Mouse (Mus musculus): ENCODE data around the gene Gan. TPM values are rescaled to one million over a fixed set of nuclear protein-coding genes. Genes with fewer than 3 reads are reported as not detected.

The Gan gene
- polyA plus RNA-seq, 1 experiment from 2014 or later, result 2.1 TPM

DNA sequence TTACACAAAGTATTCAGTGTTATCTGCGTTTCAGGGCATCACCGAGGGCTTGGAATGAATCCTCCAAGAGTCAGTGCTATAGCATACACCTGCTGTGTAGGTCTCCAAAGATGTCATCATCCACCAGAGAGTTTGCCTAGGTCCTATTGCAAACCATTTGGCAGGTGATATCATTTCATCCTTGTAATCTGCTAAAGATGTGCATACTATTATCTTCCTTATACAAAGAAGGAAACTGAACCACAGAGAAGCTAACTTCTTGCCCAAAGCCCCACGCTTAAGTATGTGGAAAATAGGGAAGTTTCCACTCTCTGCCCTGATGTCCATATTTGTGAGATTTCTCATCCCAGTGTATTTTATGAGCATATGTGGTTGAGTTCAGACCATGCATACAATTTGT, 31.5 kb upstream of the Gan start:
- Histone ChIP-seq H3K27me3 (ENCODE audit: insufficient read depth, poor library complexity, severe bottlenecking) (no peaks in the 10 kb centered on the region), H3K4me3 (no peak overlapping the region), H3K9me3 (no peaks in the 10 kb centered on the region), H3K27ac (no peak overlapping the region), H3K36me3 (no peaks in the 10 kb centered on the region), H3K4me1 (replicated peaks) (no peaks in the 10 kb centered on the region)
- no peak for DNase-seq (ENCODE audit: low spot score)
- WGBS, result 89% methylated on average over 3 of the region's 3 CpGs

DNA sequence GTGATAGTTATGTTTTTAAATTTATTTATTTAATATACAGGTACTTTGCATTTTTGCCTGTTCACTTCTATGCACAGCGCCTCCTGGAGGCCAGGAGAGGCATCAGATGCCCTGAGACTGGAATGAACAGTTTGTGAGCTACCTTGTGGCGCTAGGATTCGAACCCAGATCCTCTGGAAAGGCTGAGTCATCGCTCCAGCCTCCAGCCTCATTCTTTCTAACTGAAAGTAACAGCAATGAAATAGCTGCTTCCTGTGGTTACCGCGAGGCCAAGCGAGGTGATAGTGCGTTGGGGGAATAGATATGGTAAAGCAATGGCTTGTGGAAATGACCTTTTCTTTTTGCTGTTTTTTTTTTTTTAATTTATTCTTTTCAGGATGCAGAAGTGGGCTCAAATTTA, 30.9 kb upstream of the Gan start:
- 83% methylated on average over 8 of the region's 8 CpGs for WGBS
- no peak for DNase-seq (ENCODE audit: low spot score)
- H3K27me3 ChIP-seq (ENCODE audit: insufficient read depth, poor library complexity, severe bottlenecking), result no peaks in the 10 kb centered on the region
- H3K27ac ChIP-seq, result no peak overlapping the region
- H3K9me3 ChIP-seq, result no peaks in the 10 kb centered on the region
- H3K36me3 ChIP-seq, result no peaks in the 10 kb centered on the region
- no peak overlapping the region for H3K4me3 ChIP-seq
- no peaks in the 10 kb centered on the region for H3K4me1 ChIP-seq (replicated peaks)

DNA sequence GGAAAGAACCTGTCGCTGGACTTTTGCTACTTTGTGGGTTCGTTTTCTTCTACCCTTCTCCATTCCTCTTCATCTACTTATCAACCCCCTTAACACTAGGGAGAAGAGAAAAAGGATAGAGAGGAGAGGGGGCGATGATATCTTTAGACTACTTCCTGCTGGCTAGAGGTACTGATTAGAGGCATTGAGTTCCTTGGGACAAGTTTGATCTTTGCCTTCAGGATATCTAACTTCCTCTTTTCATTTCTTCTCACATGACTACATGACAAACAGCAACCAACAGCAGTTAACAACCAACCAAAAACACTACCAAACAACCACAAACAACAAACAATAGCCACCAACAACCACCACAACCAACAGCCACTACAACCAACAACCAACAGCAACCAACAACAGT, 24.2 kb upstream of the Gan start:
- WGBS, result 90% methylated on average over 3 of the region's 3 CpGs
- Histone ChIP-seq H3K27ac (no peak overlapping the region), H3K4me3 (no peak overlapping the region), H3K27me3 (ENCODE audit: insufficient read depth, poor library complexity, severe bottlenecking) (no peaks in the 10 kb centered on the region), H3K9me3 (no peaks in the 10 kb centered on the region), H3K36me3 (no peaks in the 10 kb centered on the region), H3K4me1 (replicated peaks) (0 out of 2 replicates have a peak, but pooled peaks cover 3% of the 10 kb centered on the region)
- no peak for DNase-seq (ENCODE audit: low spot score)

DNA sequence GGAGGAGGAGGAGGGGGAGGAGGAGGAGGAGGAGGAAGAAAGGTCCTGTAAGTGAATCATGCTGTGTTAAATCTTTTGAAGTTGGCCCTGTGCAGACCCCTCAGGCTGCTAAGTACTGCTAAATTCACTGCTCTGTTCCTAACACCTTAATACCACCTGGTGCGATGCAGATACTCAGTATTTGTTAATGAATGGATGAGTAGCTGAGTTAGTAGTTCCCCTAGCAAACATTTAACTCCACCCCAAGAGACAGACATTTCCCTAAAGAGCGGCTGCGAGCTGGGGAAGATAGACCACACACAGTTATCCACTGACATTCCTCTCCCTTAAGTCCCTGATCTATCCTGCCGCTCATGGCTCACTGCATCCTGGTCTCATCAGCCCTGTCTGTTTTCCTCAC, 21.6 kb upstream of the Gan start:
- Histone ChIP-seq H3K27ac (no peak overlapping the region), H3K36me3 (no peaks in the 10 kb centered on the region), H3K4me3 (no peak overlapping the region), H3K4me1 (replicated peaks) (0 out of 2 replicates have a peak, but pooled peaks cover 3% of the 10 kb centered on the region), H3K27me3 (ENCODE audit: insufficient read depth, poor library complexity, severe bottlenecking) (no peaks in the 10 kb centered on the region), H3K9me3 (no peaks in the 10 kb centered on the region)
- 11% methylated on average over 4 of the region's 4 CpGs for WGBS
- DNase-seq (ENCODE audit: low spot score), result no peak

DNA sequence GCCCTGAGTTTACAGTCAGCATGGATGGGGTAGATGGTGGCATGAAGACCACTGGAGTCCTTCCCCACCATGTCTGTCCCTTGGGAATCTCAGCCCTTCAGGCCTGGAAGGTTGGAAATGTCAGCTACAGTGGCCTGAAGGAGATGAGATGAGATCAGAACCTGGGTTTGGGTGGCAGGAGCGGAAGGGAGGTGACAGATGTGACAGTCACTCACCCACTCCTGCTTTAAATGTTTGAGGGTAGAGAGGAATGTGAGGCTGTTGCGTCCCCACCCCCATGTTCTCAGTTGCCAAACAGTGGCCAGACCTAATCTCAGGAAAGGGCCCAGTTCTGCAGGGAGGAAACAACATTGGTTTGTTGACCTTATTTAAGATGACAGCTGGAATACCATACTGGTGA, 21.2 kb upstream of the Gan start:
- WGBS, result 42% methylated on average over 2 of the region's 2 CpGs

DNA sequence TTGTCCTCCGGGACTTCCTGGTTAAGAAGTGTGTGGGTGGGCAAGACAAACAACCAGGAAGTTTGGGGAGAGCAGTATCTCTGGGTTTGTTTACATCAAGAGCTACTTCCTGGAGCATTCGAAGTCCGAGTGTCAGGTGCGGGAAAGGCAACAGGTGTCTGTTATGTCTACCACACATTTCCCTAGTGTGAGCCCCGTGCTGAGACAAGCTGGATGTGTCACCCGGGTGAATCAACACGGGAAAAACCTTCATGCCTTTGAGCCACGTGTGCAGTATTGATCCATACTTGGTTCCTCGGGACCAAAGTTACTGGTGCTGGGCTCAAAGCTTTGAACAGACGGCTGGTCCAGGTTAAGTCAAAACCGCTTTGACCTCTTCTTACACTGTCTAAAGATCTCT, 20.6 kb upstream of the Gan start:
- H3K4me3 ChIP-seq, result no peak overlapping the region
- no peaks in the 10 kb centered on the region for H3K9me3 ChIP-seq
- WGBS, result 64% methylated on average over 11 of the region's 11 CpGs
- H3K27me3 ChIP-seq (ENCODE audit: insufficient read depth, poor library complexity, severe bottlenecking), result no peaks in the 10 kb centered on the region
- no peak overlapping the region for H3K27ac ChIP-seq
- 0 out of 2 replicates have a peak, but pooled peaks cover 6% of the 10 kb centered on the region for H3K4me1 ChIP-seq (replicated peaks)
- DNase-seq (ENCODE audit: low spot score), result no peak
- H3K36me3 ChIP-seq, result no peaks in the 10 kb centered on the region

More for the DNA sequence above, 21.2 kb upstream of the Gan start:
- Histone ChIP-seq H3K9me3 (no peaks in the 10 kb centered on the region), H3K36me3 (no peaks in the 10 kb centered on the region), H3K27ac (no peak overlapping the region), H3K4me1 (replicated peaks) (0 out of 2 replicates have a peak, but pooled peaks cover 3% of the 10 kb centered on the region), H3K27me3 (ENCODE audit: insufficient read depth, poor library complexity, severe bottlenecking) (no peaks in the 10 kb centered on the region), H3K4me3 (no peak overlapping the region)
- DNase-seq (ENCODE audit: low spot score), result no peak

DNA sequence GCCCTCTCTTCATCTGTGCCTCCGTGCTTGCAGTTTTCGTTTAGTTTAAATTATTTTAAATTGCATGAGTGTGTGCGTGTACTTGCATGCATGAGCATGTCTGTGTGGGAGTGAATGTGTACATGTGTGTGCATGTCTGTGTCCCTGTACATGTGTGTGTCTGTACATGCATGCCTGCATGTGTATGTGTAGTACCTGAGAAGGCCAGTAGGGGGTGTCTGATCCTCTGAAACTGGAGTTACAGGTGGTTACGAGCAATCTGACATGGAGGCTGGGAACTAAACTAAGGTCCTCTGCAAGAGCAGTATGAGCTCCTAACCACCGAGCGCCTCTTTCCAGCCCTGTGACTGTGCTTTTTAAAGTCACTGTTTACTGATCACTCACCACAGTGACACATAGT, 9.4 kb upstream of the Gan start:
- 95% methylated on average over 6 of the region's 6 CpGs for WGBS
- H3K4me3 ChIP-seq, result no peak overlapping the region
- no peak overlapping the region for H3K27ac ChIP-seq
- no peaks in the 10 kb centered on the region for H3K36me3 ChIP-seq
- DNase-seq (ENCODE audit: low spot score), result no peak
- no peaks in the 10 kb centered on the region for H3K27me3 ChIP-seq (ENCODE audit: insufficient read depth, poor library complexity, severe bottlenecking)
- no peaks in the 10 kb centered on the region for H3K4me1 ChIP-seq (replicated peaks)
- H3K9me3 ChIP-seq, result 0 out of 2 replicates have a peak, but pooled peaks cover 2% of the 10 kb centered on the region

DNA sequence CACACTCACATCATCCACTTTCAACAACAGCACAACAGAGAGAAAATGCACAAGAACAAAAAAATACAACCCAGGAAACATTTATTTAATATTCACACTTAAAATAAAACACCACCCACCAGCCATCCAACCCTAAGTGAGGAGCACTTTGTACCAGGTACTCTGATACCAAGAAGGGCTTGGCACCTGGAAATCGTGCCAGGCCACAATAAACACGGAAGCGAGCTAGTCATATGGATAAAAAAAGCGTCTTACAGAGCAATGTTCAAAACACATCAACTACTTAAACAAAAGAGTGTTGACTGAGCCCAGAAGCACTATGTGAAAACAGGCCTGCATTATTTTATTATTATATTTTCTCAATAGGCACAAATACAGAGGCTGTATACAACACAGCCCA, 1.8 kb upstream of the Gan start:
- no peak overlapping the region for H3K4me3 ChIP-seq
- WGBS, result 94% methylated on average over 4 of the region's 4 CpGs
- peaks cover 40% of the 10 kb centered on the region for H3K4me1 ChIP-seq (replicated peaks)
- no peaks in the 10 kb centered on the region for H3K9me3 ChIP-seq
- no peak for DNase-seq (ENCODE audit: low spot score)
- H3K27ac ChIP-seq, result no peak overlapping the region
- H3K36me3 ChIP-seq, result no peaks in the 10 kb centered on the region
- H3K27me3 ChIP-seq (ENCODE audit: insufficient read depth, poor library complexity, severe bottlenecking), result no peaks in the 10 kb centered on the region

DNA sequence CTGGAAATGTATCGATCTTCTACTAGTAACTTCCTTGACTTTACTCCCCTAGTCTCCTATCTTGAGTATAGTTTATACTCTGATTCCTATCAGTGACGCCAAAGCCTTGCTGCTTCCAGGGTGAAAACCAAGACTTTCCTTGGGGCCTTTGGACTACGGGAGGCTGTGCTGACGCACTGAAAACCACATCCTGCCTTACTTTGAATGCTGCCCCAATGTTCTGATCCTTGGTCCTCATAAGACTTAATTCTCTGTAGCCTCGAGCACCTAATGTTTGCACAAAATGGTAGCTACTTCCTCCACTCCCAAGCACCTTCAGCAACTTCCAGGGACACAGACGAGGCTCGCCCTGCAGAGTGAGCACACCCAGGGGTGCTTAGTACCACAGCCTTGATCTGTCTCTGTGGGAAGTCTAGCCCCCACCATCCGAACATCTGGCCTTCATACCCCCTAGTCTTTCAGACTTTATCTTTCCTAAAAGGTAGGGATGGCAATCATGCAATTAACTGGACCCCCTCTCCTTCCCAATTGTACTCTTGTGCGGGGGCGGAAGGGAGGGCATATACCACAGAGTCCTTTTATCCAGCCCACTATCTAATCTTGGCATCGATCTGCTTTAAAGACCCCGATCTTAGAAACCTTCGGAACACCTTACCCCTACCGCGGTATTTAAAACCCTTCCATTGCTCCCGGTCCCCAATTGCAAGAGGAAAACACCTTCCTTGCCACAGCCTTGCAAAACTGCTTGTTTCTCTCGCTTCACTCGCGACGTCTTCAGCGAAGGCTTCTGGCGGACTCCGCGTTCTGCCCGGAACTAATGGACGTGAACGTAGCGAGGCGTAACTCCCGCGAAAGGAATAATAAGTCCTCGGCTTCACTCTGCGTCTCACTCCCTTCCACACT, 818 bp upstream of the Gan start:
- H3K4me3 ChIP-seq, result peak overlapping the region; percentile 73
- no peak for DNase-seq (ENCODE audit: low spot score)
- H3K9me3 ChIP-seq, result no peaks in the 10 kb centered on the region
- H3K4me1 ChIP-seq (replicated peaks), result peaks cover 40% of the 10 kb centered on the region
- H3K36me3 ChIP-seq, result no peaks in the 10 kb centered on the region
- 12% methylated on average over 33 of the region's 33 CpGs for WGBS
- no peaks in the 10 kb centered on the region for H3K27me3 ChIP-seq (ENCODE audit: insufficient read depth, poor library complexity, severe bottlenecking)
- H3K27ac ChIP-seq, result peak overlapping the region; percentile 93

DNA sequence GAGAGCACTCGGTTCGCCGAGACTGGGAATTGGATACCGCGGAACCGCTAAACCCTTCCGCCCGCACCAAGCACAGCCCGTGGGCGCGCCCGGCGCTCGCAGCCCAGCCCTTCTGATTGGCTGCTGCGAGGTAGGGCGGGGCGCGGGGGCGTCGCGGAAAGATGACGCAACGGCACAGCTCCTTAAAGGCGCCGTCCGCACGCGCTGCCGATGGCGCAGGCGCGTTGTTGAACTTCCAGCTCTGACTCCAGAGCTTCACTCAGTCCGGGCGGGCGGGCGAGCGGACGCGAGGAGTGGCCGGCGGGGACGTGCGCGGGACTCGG, 205 bp upstream of the Gan start:
- Histone ChIP-seq H3K9me3 (no peaks in the 10 kb centered on the region), H3K4me1 (replicated peaks) (peaks cover 40% of the 10 kb centered on the region), H3K27ac (peak overlapping the region; percentile 93), H3K36me3 (no peaks in the 10 kb centered on the region), H3K27me3 (ENCODE audit: insufficient read depth, poor library complexity, severe bottlenecking) (no peaks in the 10 kb centered on the region), H3K4me3 (peak overlapping the region; percentile 73)
- 1% methylated on average over 45 of the region's 45 CpGs for WGBS
- DNase-seq (ENCODE audit: low spot score), result peak; percentile 96

DNA sequence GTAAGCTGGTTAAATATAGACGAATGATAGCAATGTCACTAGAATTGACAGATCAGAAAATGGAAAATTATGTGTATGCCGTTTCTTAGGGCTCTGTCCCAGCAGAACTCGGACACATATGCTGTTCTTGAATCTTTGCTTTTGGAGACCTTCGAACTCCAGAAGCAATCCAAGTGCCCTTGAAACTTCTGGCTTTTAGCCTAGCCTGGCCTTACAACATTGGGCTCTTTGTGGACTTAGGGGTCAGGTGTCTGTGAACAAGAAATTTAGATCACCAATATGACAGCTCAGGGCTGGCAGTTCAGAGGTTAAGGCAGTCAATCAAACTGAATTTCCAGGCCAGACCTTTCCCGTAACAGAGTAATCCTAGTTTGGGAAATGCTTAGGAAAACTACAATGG, 1.1 kb downstream of the Gan start:
- DNase-seq (ENCODE audit: low spot score), result no peak
- Histone ChIP-seq H3K36me3 (no peaks in the 10 kb centered on the region), H3K27me3 (ENCODE audit: insufficient read depth, poor library complexity, severe bottlenecking) (no peaks in the 10 kb centered on the region), H3K9me3 (no peaks in the 10 kb centered on the region), H3K4me3 (peak overlapping the region; percentile 73), H3K4me1 (replicated peaks) (peaks cover 40% of the 10 kb centered on the region), H3K27ac (no peak overlapping the region)
- WGBS, result 67% methylated on average over 5 of the region's 5 CpGs

DNA sequence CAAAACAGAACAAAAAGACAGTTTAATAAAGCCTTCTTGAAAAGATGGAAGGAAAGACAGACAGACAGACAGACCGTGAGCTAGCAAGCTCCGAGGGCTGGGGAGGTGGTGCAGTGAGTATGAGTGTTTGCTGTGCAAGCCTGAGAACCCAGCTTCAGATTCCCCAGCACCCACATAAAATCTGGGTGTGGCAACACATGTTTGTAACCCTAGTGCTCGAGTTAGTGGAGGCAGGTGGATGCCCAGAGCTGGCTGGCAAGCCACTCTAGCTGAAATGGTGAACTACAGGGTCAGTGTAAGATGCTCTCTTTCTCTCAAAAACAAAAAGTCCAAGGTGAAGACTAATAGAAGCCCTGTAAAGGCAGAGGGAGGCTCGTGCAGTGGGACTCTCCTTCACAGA, 7.0 kb downstream of the Gan start:
- Histone ChIP-seq H3K4me1 (replicated peaks) (0 out of 2 replicates have a peak, but pooled peaks cover 2% of the 10 kb centered on the region), H3K9me3 (no peaks in the 10 kb centered on the region), H3K27ac (no peak overlapping the region), H3K27me3 (ENCODE audit: insufficient read depth, poor library complexity, severe bottlenecking) (no peaks in the 10 kb centered on the region), H3K4me3 (no peak overlapping the region), H3K36me3 (no peaks in the 10 kb centered on the region)
- DNase-seq (ENCODE audit: low spot score), result no peak
- WGBS, result 90% methylated on average over 4 of the region's 4 CpGs

DNA sequence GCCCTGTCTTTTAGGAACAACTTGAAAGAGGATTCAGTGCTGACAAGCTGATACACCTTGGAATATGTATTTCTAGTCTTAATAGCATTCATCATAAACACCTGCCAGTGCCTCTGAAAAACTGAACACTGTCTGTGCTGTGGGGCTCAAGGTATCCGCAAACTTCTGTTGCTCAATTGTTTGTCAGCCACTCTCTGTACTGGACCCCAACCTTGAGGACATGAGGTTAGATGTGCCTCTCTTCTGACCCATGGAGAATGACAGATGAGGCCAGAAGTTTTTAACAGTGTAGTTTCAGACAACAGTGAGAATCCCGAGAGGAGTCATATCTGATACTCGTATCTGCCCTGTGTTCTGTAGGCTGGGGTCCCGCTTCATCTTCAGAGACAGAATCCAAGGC, 7.6 kb downstream of the Gan start:
- no peak overlapping the region for H3K27ac ChIP-seq
- H3K4me1 ChIP-seq (replicated peaks), result no peaks in the 10 kb centered on the region
- DNase-seq (ENCODE audit: low spot score), result no peak
- no peaks in the 10 kb centered on the region for H3K9me3 ChIP-seq
- H3K27me3 ChIP-seq (ENCODE audit: insufficient read depth, poor library complexity, severe bottlenecking), result no peaks in the 10 kb centered on the region
- H3K36me3 ChIP-seq, result no peaks in the 10 kb centered on the region
- no peak overlapping the region for H3K4me3 ChIP-seq
- WGBS, result 94% methylated on average over 4 of the region's 4 CpGs

All from hindbrain, embryonic 10.5 days (tissue).